Mouse (Mus musculus) right cerebral cortex, postnatal 36 days (tissue): ENCODE data around the gene Olfr340.
"Not testable (repeated sequence)": the region's sequence is repeated elsewhere in the genome, so short reads cannot be mapped to it uniquely, and the experiment has no call there.

Source experiments
- DNase-seq, 2 experiments: peaks; one replicate each; pipeline ENCODE4 v3.0.0; 2022; ENCODE audit warnings: low spot score in 2 of 2, mixed read lengths in 1 of 2

The Olfr340 gene

GRCm38 (mm10) chr2:36452287-36452686, at the start of gene Olfr340:
Gene Olfr340 (plus strand): TSS chr2:36452587.
- DNase-seq: no peak

- not testable (repeated sequence) for DNase-seq
Observed at GRCm38 (mm10) chr2:36415174-36415573, 37.2 kb upstream of the Olfr340 start.

- not testable (repeated sequence) for DNase-seq
Observed at GRCm38 (mm10) chr2:36415591-36415990, 36.8 kb upstream of the Olfr340 start.

- DNase-seq: no peak
Observed at GRCm38 (mm10) chr2:36418647-36419046, 33.7 kb upstream of the Olfr340 start, which contains the start of gene Olfr339. Gene Olfr339 (plus strand): TSS chr2:36418947.

GRCm38 (mm10) chr2:36473634-36474033, 21.2 kb downstream of the Olfr340 start:
- no peak for DNase-seq

GRCm38 (mm10) chr2:36482368-36482767, 30.0 kb downstream of the Olfr340 start, which contains the start of gene Olfr341:
Gene Olfr341 (minus strand): TSS chr2:36482468.
- no peak for DNase-seq
